1 mouse cellular context compared by ENCODE assay signal in the genomic region with DNA sequence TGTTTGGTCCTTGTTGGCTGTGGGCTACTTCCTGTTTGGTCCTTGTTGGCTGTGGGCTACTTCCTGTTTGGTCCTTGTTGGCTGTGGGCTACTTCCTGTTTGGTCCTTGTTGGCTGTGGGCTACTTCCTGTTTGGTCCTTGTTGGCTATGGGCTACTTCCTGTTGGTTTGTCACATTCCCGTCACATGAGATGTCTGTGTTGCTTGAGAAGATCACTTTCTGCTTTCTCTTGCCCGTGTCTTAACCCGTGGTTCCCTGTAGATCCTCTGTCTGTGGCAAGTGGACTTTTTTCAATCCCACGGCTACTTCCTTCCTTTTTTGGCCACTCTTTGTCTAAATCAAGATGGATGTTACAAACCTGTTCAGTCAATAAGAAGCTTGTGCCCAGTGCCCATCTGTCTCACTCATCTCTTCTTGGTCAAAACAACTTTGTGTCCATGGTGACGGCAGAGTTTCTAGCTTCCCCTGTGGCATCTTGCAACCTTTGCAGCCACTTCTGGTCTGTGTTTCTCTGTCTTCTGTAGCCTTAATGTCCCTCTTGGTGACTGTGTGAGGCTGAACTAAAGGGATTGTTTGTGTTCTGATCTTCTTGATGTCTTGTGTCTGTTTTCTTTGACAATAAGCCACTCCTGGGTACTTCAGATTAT.
TF ChIP-seq lines count a peak whose summit lies in the region.

No protein-coding gene starts in this region.

TF ChIP-seq in MEL, 35 proteins besides CTCF, POLR2A, EP300 and RAD21:
- no peak for TF ChIP-seq E2F4 (IDR thresholded peaks at IDR 0.05; ENCODE audit: borderline replicate concordance, low read depth, low read length)
- no peak for TF ChIP-seq TAL1 (IDR thresholded peaks at IDR 0.05; ENCODE audit: low read length)
- TF ChIP-seq UBTF (IDR thresholded peaks at IDR 0.05; ENCODE audit: borderline replicate concordance, insufficient read depth, low read depth, low read length), result no peak
- no peak for TF ChIP-seq MAZ (IDR thresholded peaks at IDR 0.05; ENCODE audit: low read depth, low read length)
- no peak for TF ChIP-seq CHD1 (IDR thresholded peaks at IDR 0.05; ENCODE audit: low read depth, low read length)
- TF ChIP-seq POLR2AphosphoS2 (IDR thresholded peaks at IDR 0.05; ENCODE audit: low read length), result no peak
- TF ChIP-seq KAT2A (conservative IDR thresholded peaks at IDR 0.05; ENCODE audit: low read depth, low read length), result no peak
- TF ChIP-seq ZKSCAN1 (IDR thresholded peaks at IDR 0.05; ENCODE audit: low read depth, low read length), result no peak
- TF ChIP-seq HCFC1 (IDR thresholded peaks at IDR 0.05; ENCODE audit: low read depth, low read length), result no peak
- no peak for TF ChIP-seq USF1 (IDR thresholded peaks at IDR 0.05; ENCODE audit: low read depth, low read length)
- no peak for TF ChIP-seq MXI1 (IDR thresholded peaks at IDR 0.05; ENCODE audit: low read depth, low read length)
- no peak for TF ChIP-seq MAX (IDR thresholded peaks at IDR 0.05; ENCODE audit: low read length)
- TF ChIP-seq SIN3A (IDR thresholded peaks at IDR 0.05; ENCODE audit: low read length), result no peak
- TF ChIP-seq MEF2A (IDR thresholded peaks at IDR 0.05; ENCODE audit: extremely low read depth, insufficient replicate concordance, low read depth, low read length, poor library complexity, severe bottlenecking), result no peak
- no peak for TF ChIP-seq GATA1 (IDR thresholded peaks at IDR 0.05; ENCODE audit: low read depth, low read length)
- no peak for TF ChIP-seq MYC (IDR thresholded peaks at IDR 0.05; ENCODE audit: low read depth, low read length)
- TF ChIP-seq USF2 (IDR thresholded peaks at IDR 0.05; ENCODE audit: borderline replicate concordance in 1 of 2, insufficient read depth in 1 of 2, low read depth in 1 of 2, low read length in 2 of 2), result no peak
- no peak for TF ChIP-seq ZMIZ1 (IDR thresholded peaks at IDR 0.05; ENCODE audit: low read depth, low read length)
